In the genomic region with DNA sequence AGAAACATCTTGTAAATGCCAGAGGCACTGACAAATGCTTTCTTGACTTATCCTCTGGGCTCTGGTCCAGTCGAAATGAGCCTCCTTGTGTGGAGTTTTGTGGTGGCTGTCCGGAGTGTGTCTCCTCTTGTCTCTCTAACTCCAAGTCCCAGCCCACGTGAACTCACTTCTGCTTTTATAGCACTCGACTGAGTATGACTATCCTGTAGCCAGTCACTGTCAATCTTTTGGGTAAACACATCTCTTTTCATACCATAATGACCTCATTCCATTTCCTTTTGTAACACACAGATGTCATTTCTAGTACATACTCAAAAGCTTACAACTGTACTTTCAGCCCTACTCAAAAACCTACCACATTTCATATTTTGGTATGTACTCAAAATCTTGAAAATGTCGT, we compare ENCODE assay signal across 7 mouse cellular contexts. TPM values are rescaled to one million over a fixed set of nuclear protein-coding genes. Genes with fewer than 3 reads are reported as not detected.
DNase-seq lines count a peak whose midpoint lies in the region; ATAC-seq and TF ChIP-seq lines count a peak whose summit lies in the region.
"Not testable (repeated sequence)": the region's sequence is repeated elsewhere in the genome, so short reads cannot be mapped to it uniquely, and the experiment has no call there.

No protein-coding gene starts in this region.

- CTCF ChIA-PET in Patski (lab: Charles Lee): not testable (repeated sequence)

- H3K79me3 ChIP-seq in C2C12 (ENCODE audit: low read depth): peaks cover 57% of the 10 kb centered on the region

- H3K9me3 ChIP-seq in liver, postnatal 0 days (ENCODE audit: low read length): not testable (repeated sequence)

- not testable (repeated sequence) for H3K9ac ChIP-seq in liver, postnatal 0 days (replicated peaks)

- 47% methylated on average over 5 of the region's 5 CpGs for WGBS in liver, postnatal 0 days (ENCODE audit: insufficient replicate concordance)

- H3K4me2 ChIP-seq in liver, postnatal 0 days (ENCODE audit: low read depth, low read length): not testable (repeated sequence)

- POLR2A ChIA-PET in Patski (lab: Charles Lee): not testable (repeated sequence)

- in situ Hi-C loops in Patski (cut with MboI; ENCODE audit: low pct_unique_long_range_greater_than_20kb): not testable (repeated sequence)

- not testable (repeated sequence) for H3K27me3 ChIP-seq in C2C12 (ENCODE audit: control insufficient read depth, insufficient read depth, insufficient read length); Patski; liver, postnatal 0 days (ENCODE audit: insufficient read depth, low read length)

- not testable (repeated sequence) for TF ChIP-seq CTCF in C2C12 (IDR thresholded peaks at IDR 0.05; ENCODE audit: control insufficient read depth, insufficient read depth, insufficient read length); Patski (IDR thresholded peaks at IDR 0.05); liver, postnatal 0 days (IDR thresholded peaks at IDR 0.05; ENCODE audit: low read depth)

- H3K36me3 ChIP-seq in C2C12 (ENCODE audit: control insufficient read depth, insufficient read depth); liver, postnatal 0 days (replicated peaks; ENCODE audit: insufficient read depth, low read length): not testable (repeated sequence)

- H3K27ac ChIP-seq in liver, postnatal 0 days (ENCODE audit: low read depth): not testable (repeated sequence)

- H3K4me1 ChIP-seq in liver, postnatal 0 days (ENCODE audit: insufficient read depth): not testable (repeated sequence)

- peak; percentile 17 for ATAC-seq in Patski
- ATAC-seq in liver, postnatal 0 days: peak; percentile 33; the same call in 1 of the 2 replicates
- ATAC-seq in monocyte, adult 5-6 weeks (replicated peaks; ENCODE audit: insufficient number of reproducible peaks, low FRiP score, low TSS enrichment, poor library complexity, severe bottlenecking): peak; percentile 75

- not testable (repeated sequence) for DNase-seq in Patski (ENCODE audit: low read depth, low spot score); liver, postnatal 0 days
- DNase-seq in heart, adult 11 months: peak; percentile 92
- peak; percentile 56 to 63 for DNase-seq in spleen, postnatal 36 days (ENCODE audit: low spot score in 2 of 2)
- peak; percentile 20 to 34 for DNase-seq in thymus, postnatal 10 days (ENCODE audit: low spot score in 2 of 2)

- H3K4me3 ChIP-seq in C2C12 (ENCODE audit: insufficient read depth, poor library complexity, severe bottlenecking); liver, postnatal 0 days (ENCODE audit: low read depth, low read length): not testable (repeated sequence)

- peaks cover 85% of the 10 kb centered on the region for H3K79me2 ChIP-seq in C2C12 (ENCODE audit: control insufficient read depth, insufficient read depth)

- not testable (repeated sequence) for H3ac ChIP-seq in C2C12 (ENCODE audit: control insufficient read depth, insufficient read length, low read depth)

- not testable (repeated sequence) for TF ChIP-seq EP300 in liver, postnatal 0 days (IDR thresholded peaks at IDR 0.05; ENCODE audit: low read depth)

TF ChIP-seq in C2C12, 6 proteins besides CTCF, POLR2A, EP300 and RAD21:
- peak; percentile 11 for TF ChIP-seq USF1 (IDR thresholded peaks at IDR 0.05; ENCODE audit: low read depth)

RNA-seq across cellular contexts. Expression of gene Lamc1, which starts 33.1 kb away (rescaled TPM):
- polyA plus RNA-seq in C2C12 (2012; fragmentation: generic; extraction: Trizol): 35.5 TPM
- polyA plus RNA-seq in Patski (2021): 93.8 TPM
- polyA plus RNA-seq in liver, postnatal 0 days (2015; fragmentation: Nextera tagmentation; extraction: Ambion mirVana): 9.6 and 11.5 TPM in 2 replicates
- 0.67 to 4.7 TPM (median 1.4 TPM) in 3 replicates for total RNA-seq in monocyte, adult 5-6 weeks (2017)

Comparison
In these comparisons a context has a peak if more than half of its experiments do, and no peak if none do; other contexts are left out.
1. ATAC-seq: peak in every context shown above with its lines; median percentile 75 in monocyte, adult 5-6 weeks; 33 in liver, postnatal 0 days; 17 in Patski.